Mouse (Mus musculus): ENCODE data around the gene Olfr734. TPM values are rescaled to one million over a fixed set of nuclear protein-coding genes. Genes with fewer than 3 reads are reported as not detected.

Gene Olfr734
- polyA plus RNA-seq (2014; fragmentation: Illumina TruSeq; extraction: RNeasy Lipid Tissue Mini Kit (QIAGEN cat#74804); ENCODE audit: low read depth, low replicate concordance) = not detected

DNA sequence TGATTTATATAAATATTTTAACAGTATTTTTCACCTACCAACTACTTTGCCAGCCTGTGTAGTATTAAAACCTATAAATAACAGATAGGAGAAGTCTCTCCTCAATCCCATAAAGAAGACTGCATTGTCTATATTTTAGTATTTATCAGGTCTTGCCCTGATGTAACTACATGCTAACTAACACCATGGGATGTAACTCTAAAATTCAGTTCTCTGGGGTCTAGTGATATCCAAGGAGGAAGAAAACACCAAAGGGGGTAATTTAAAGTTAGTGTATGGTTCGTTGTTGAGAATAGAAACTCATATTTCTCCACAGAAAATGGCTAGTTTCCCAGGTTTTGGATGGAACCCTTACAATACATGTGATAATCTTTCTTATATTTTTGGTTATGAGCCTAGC lies at the start of gene Olfr734:
Gene Olfr734 (minus strand): TSS at position 101 of the 400 bp plus-strand sequence.

DNA sequence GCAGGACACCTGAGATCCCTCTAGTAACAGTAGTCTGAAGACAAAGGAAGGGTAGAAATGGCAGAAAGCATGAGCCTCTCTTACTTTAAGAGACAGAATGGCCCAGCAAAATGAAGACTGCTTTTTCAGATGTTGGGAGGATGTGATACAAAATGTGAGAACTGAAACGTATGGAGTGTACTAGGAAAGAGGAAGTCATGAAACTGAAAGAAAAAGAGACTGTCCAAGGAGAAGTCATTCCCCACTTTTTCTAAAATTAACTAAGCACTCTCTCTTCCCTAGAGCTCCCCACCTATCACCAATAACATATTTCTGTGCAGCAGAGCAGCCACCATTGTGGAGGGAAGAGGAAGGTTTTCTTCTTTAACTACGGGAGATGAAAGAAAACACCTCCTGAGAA lies 31.0 kb upstream of the Olfr734 start, which contains the start of gene Tlr11:
Gene Tlr11 (plus strand): TSS at position 322 of the 400 bp plus-strand sequence.

DNA sequence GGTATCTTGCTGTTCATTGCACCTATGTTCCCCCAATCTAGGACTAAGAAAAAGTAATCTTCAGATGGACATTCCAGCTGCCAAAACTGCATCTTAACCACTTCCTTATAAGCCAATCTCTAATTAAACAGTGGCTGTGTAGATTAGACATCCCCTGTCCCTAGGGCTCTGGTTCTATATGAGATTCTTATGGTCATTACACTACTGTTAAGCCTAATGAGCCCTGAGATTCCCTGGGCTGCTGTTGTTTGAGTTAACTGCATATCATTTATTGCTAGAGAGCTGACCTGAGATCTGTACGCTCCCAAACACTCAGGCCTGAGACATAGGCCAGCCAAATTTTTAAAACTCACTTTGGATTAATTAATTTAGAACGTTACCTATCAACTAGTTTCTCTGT lies 22.2 kb upstream of the Olfr734 start, which contains the start of gene Olfr735:
Gene Olfr735 (minus strand): TSS at position 77 of the 400 bp plus-strand sequence.

DNA sequence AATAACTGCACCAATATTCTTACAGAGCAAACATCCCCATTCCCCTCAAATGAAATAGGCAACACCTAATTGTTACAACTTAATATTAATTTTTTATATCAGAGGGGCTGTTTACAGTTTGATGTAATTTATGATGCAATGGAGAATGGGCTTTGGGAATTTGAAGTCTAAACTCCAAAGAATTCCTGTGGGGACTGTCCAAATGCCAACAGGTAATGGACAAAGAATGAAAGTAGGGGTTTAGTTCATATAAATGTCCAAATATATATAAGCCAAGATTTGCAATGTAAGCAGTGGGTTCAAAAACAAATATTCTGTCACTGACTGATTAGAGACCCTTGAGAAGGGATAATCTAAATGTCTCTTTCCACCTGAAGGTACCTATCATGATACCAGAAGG lies 25.1 kb downstream of the Olfr734 start, which contains the start of gene Olfr733:
Gene Olfr733 (minus strand): TSS at position 101 of the 400 bp plus-strand sequence.

DNA sequence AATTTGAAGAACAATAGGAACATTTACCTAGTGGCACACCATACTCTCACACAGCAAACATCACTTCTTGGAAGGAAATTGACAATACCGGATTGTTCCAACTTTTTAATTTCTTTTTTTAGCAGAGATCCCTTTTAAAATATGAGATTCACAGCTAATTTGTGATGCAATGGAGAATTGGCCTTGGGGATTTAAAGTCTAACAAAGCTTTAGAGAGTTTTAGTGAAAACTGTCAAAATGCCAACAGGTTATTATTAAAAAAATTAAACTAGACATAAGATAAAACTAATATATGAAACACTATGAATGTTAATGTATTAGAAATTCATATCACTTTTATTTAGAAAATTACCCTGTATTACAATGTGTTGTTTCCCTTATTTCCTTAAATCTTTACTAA lies 42.5 kb downstream of the Olfr734 start, which contains the start of gene Olfr732:
Gene Olfr732 (minus strand): TSS at position 101 of the 400 bp plus-strand sequence.

Other genes starting within 250 kb of the Olfr734 start
- not detected for gene Olfr726, start 235.8 kb downstream of the Olfr734 start, polyA plus RNA-seq (2014; fragmentation: Illumina TruSeq; extraction: RNeasy Lipid Tissue Mini Kit (QIAGEN cat#74804); ENCODE audit: low read depth, low replicate concordance)
- not detected for gene Olfr727, start 203.6 kb downstream of the Olfr734 start, polyA plus RNA-seq (2014; fragmentation: Illumina TruSeq; extraction: RNeasy Lipid Tissue Mini Kit (QIAGEN cat#74804); ENCODE audit: low read depth, low replicate concordance)
- gene Olfr728, start 184.1 kb downstream of the Olfr734 start, polyA plus RNA-seq (2014; fragmentation: Illumina TruSeq; extraction: RNeasy Lipid Tissue Mini Kit (QIAGEN cat#74804); ENCODE audit: low read depth, low replicate concordance) = not detected
- gene Olfr729, start 173.9 kb downstream of the Olfr734 start, polyA plus RNA-seq (2014; fragmentation: Illumina TruSeq; extraction: RNeasy Lipid Tissue Mini Kit (QIAGEN cat#74804); ENCODE audit: low read depth, low replicate concordance) = not detected
- not detected for gene Olfr730, start 138.6 kb downstream of the Olfr734 start, polyA plus RNA-seq (2014; fragmentation: Illumina TruSeq; extraction: RNeasy Lipid Tissue Mini Kit (QIAGEN cat#74804); ENCODE audit: low read depth, low replicate concordance)
- gene Olfr731, start 84.9 kb downstream of the Olfr734 start, polyA plus RNA-seq (2014; fragmentation: Illumina TruSeq; extraction: RNeasy Lipid Tissue Mini Kit (QIAGEN cat#74804); ENCODE audit: low read depth, low replicate concordance) = not detected
- not detected for gene Olfr732, start 42.6 kb downstream of the Olfr734 start, polyA plus RNA-seq (2014; fragmentation: Illumina TruSeq; extraction: RNeasy Lipid Tissue Mini Kit (QIAGEN cat#74804); ENCODE audit: low read depth, low replicate concordance)
- not detected for gene Olfr733, start 25.2 kb downstream of the Olfr734 start, polyA plus RNA-seq (2014; fragmentation: Illumina TruSeq; extraction: RNeasy Lipid Tissue Mini Kit (QIAGEN cat#74804); ENCODE audit: low read depth, low replicate concordance)
- gene Olfr735, start 22.1 kb upstream of the Olfr734 start, polyA plus RNA-seq (2014; fragmentation: Illumina TruSeq; extraction: RNeasy Lipid Tissue Mini Kit (QIAGEN cat#74804); ENCODE audit: low read depth, low replicate concordance) = not detected
- 0.53 TPM for gene Tlr11, start 31.2 kb upstream of the Olfr734 start, polyA plus RNA-seq (2014; fragmentation: Illumina TruSeq; extraction: RNeasy Lipid Tissue Mini Kit (QIAGEN cat#74804); ENCODE audit: low read depth, low replicate concordance)
- gene Olfr736, start 54.4 kb upstream of the Olfr734 start, polyA plus RNA-seq (2014; fragmentation: Illumina TruSeq; extraction: RNeasy Lipid Tissue Mini Kit (QIAGEN cat#74804); ENCODE audit: low read depth, low replicate concordance) = not detected
- not detected for gene Olfr738, start 80.8 kb upstream of the Olfr734 start, polyA plus RNA-seq (2014; fragmentation: Illumina TruSeq; extraction: RNeasy Lipid Tissue Mini Kit (QIAGEN cat#74804); ENCODE audit: low read depth, low replicate concordance)
- gene Olfr739, start 91.9 kb upstream of the Olfr734 start, polyA plus RNA-seq (2014; fragmentation: Illumina TruSeq; extraction: RNeasy Lipid Tissue Mini Kit (QIAGEN cat#74804); ENCODE audit: low read depth, low replicate concordance) = not detected
- gene Olfr740, start 118.8 kb upstream of the Olfr734 start, polyA plus RNA-seq (2014; fragmentation: Illumina TruSeq; extraction: RNeasy Lipid Tissue Mini Kit (QIAGEN cat#74804); ENCODE audit: low read depth, low replicate concordance) = not detected
- not detected for gene Olfr741, start 146.0 kb upstream of the Olfr734 start, polyA plus RNA-seq (2014; fragmentation: Illumina TruSeq; extraction: RNeasy Lipid Tissue Mini Kit (QIAGEN cat#74804); ENCODE audit: low read depth, low replicate concordance)
- not detected for gene Olfr742, start 176.8 kb upstream of the Olfr734 start, polyA plus RNA-seq (2014; fragmentation: Illumina TruSeq; extraction: RNeasy Lipid Tissue Mini Kit (QIAGEN cat#74804); ENCODE audit: low read depth, low replicate concordance)
- not detected for gene Olfr743, start 195.1 kb upstream of the Olfr734 start, polyA plus RNA-seq (2014; fragmentation: Illumina TruSeq; extraction: RNeasy Lipid Tissue Mini Kit (QIAGEN cat#74804); ENCODE audit: low read depth, low replicate concordance)